Mouse (Mus musculus) spleen, adult 12 weeks (tissue): ENCODE data around the gene Tmem19.

Experiments
- DNase-seq: peaks from one replicate; pipeline ENCODE4 v3.0.0; 2022; ENCODE audit warnings: low spot score

Gene Tmem19

DNA sequence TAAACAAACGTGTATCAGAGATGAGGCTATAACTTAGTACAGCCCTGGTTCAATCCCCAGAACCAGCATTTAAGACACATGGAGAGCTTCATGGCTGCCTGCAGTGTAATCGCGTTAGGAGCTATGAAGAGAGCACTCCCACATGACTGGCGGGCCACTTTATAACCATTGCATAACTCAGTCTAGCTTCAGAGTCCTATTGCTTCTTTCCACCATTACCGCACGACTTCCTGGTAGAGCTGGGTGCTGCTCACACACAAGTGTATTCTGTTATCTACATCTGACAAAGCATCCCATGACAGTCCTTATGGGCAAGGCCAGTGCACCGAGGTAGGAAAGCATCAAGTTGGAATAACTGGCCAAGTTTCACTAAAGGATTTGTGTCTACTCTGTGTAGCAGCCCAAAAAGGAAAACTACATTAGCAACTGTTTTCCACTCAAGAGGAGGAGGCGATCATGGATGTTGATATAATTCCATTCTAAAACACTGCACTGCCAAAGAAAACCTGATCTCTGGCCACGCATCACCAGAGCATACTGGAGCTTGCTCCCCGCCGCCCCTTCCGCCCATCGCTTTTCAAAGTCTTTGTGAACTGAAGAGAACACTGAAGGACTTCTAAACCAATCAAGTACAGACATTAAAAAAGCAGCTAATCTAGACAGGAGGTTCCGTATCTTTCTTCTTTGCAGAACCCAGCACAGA lies 50.9 kb downstream of the Tmem19 start:
- no peak for DNase-seq

DNA sequence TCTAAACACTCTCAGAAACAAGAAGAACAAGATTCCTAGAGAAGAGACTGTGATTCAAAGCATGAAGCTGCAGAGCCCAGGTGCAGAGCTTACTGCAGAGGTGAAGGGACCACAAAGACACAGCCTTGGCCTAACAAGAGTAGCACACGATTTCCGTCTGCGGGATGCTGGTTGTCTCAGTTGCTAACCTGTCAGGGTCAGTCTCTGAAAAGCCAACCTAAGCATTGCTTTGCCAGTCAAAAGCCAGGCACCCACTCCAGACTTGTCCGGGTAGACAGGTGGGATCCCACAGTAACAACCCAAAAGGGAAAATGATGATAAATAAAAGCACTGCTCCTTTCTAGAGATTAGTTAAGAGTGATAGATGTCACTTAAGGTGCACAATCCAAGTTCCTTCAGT lies 53.1 kb downstream of the Tmem19 start:
- DNase-seq: no peak

DNA sequence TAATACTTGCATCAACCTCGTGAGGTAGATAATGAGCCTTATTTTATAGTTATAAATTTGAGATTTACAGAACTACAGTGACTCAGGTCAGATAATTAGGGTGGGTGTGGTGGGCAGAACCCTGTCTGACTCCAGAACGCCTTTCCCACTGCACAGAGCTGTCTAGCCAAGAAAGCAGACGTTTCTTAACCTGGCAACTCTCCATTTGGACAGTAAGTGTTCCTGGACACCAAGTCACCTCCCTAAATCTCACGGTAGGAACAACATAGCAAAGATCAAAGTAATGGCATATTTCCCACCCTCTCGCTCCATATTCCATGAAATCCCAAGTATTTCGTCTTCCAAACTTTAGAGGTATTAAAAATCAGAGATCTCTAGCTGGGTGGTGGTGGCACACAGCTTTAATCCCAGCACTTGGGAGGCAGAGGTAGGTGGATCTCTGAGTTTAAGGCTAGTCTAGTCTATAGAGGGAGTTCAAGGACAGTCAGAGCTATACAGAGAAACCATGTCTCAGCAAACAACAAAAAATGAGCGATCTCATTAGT lies 54.9 kb downstream of the Tmem19 start:
- DNase-seq: no peak

DNA sequence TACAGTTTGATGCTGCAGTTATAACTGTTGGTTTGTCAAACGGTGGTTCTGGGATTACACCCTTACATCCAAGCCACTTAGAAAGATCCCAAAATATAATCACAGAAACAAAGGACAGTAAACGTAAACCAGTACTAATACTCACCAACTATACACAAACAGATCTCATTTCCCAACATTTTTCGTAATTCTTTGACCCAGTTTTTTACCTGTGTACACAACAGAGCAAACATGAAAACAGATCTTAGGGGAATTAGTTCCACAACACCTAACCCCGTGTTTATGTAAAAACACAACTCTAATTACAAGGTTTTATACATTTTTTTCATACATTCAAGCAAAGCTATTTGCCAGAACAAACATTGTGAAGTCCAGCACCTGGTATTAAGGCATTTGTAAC lies 63.6 kb downstream of the Tmem19 start:
- DNase-seq: no peak

DNA sequence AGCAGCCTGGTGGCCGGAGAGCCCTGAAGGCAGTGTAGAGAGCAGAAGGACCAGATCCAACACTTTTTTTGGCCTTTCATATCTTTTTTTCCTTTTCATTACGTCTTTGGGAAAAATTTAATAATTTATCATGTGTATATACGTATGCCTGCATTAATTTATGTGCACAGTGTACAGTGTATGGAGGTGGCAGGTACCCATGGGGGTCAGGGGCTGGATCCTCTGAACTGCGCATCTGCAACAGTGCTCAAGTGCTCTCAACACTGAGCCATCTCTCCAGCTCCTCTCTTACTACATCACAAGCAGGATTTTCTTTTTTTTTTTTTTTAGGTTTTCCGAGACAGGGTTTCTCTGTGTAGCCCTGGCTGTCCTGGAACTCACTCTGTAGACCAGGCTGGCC lies 64.7 kb downstream of the Tmem19 start:
- no peak for DNase-seq

DNA sequence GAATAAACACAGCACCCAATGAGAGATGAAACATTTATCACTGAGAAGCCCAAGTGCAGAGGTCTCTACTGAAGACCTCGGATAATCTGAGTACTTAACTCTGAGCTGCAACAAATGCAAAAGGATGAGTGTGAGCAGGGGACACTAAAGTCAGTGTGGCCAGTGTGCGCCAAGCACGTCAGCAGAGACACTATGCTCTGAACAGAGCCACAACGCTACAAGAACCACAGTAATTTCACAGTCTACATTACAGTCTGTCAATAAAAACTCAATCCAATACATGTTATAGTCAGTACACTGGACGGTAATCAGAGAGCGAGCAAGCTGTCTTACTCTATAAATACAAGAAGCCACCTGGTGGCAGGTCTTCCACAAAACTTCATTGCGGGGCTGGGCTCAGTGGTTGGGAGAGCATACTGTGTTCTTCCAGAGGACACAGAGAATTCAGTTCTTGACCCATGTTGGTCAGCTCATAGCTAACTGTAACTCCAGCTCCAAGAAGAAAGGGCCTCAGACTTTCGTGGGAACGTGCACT lies 65.8 kb downstream of the Tmem19 start:
- no peak for DNase-seq

DNA sequence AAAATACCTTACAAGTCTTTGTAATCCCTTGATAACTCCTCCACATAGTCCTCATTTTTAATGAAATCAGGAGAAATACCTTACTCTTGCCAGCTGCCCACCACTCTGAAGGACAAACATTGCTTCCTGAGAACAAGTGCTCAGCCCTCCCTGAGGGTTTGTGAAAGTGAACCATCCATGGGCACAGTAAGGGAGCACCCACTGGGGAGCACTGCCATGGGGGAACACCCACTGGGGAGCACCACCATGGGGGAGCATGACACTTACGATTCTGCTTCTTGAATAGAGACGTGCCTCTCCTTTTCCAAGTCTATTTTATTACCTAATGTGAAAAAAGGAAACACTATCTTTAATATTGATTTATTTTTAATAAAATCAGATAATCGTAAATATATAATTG lies 67.1 kb downstream of the Tmem19 start:
- DNase-seq: no peak

DNA sequence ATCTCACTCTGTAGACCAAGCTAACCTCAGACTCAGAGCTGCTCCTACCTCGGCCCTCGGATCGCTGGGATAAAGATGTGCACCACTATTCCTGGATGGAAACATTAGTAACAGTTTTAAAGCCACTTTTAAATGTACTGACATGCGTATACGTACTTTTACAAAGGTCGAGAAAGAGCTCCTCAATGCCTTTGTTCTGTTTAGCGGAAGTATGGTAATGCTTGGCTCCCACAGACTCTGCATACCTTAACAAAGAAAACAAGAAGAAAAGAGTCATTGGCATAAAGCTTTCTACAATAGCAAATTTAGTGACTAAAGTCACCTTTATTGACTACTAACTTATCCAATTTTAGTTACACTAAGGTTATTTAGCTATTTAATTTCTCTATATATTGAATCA lies 67.6 kb downstream of the Tmem19 start:
- DNase-seq: no peak

DNA sequence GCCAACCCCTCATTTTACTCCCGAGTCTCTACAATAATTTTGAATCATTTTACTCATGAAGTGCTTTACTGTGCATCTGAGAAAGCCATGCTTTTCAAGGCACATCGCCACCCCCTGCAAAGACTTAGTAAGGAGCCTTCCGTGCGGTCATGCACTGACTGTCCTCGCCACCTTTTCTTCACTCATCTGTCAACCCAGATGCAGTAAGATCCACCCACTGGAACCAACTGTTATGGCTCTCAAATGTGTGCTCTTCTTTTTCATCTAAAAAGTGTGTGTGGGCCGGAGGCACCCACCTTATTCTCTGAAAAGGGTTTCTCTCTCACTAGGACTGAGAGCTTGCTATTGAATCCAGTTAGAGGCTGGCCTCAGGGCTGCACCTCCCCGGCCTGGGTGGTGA lies 68.4 kb downstream of the Tmem19 start:
- DNase-seq: no peak

DNA sequence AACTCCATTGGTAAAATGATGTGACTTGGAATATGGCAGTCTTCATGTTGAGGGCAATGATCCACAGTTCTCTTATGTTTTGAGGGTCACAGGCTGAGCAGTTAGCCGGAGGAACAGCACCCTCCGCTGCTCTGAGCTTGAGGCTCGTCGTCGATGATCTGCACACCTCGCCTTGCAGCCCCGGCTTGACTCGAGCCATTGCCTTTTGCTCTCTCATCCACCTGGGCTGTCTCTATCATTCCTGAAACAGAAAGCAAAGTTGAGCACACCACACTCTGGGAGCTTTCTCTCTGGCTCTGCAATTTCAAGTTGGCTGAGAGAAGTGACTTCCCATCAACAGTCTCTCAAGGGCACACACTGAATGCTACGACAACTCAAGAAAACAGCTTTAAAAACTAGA lies 71.6 kb downstream of the Tmem19 start:
- no peak for DNase-seq
